Mouse (Mus musculus): ENCODE measurements around the gene Fbxw11.
"Not testable (repeated sequence)": the region's sequence is repeated elsewhere in the genome, so short reads cannot be mapped to it uniquely, and the experiment has no call there.

The Fbxw11 gene

DNA sequence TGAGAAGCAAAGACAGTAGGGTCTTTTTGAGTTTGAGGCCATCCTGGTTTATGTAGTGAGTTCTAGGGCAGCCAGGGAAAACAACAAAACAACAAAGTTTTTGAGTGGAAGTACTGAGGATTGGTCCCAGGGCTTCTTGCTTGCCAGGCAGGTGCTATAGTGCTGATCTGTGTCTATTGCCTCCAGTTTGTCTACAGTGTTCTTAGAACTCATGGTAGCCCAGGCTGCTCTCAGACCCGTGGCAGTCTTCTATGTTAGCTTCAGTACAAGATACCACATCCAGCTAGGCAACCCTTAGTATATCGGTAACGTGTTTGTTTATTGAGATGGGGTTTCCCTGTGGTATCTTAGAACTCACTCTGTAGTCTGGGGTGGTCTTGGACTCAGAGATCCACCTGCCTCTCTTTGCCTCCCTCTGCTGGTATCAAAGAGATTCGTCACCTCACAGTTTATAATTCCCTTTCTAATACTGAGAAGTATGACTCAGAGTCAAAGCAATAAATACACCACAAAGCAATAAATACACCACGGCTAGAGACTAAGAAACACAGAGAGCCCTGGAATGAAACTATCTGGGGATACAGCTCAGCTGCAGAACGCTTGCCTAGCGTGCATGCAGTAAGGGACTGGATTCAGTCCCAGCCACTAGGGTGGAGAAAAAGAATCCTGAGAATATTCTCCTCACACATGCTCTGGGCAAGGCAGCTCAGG is 51.1 kb downstream of the Fbxw11 start:
- in situ Hi-C loops (cut with MboI; ENCODE audit: low pct_unique_long_range_greater_than_20kb in 1 of 2, low sequenced_read_pairs in 2 of 2, unreplicated experiment in 1 of 2): no loop called here

DNA sequence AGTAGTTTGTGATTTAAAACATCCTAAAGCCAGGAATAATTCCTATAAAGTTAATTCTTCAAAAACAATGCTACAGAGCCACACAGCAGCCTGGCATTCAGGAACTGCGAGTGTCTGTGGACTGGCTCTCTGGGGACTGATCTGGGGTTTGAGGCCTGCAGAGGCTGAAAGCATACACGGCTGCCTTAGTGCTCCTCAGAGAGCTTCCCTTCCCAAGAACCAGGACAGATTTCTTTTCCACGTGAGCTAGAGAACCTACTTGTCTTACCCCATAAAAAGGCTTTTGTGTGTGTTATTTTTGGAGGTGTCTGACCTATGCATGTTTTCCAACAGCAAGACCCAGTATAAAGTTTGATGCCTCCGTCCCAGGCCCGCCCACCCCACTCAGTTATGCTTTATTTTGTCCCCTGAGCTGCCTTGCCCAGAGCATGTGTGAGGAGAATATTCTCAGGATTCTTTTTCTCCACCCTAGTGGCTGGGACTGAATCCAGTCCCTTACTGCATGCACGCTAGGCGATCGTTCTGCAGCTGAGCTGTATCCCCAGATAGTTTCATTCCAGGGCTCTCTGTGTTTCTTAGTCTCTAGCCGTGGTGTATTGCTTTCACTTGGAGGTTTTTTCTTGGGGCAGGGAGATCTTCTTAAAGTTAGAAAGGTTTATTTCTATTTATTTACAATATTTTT is 51.9 kb downstream of the Fbxw11 start:
- in situ Hi-C loops (cut with MboI; ENCODE audit: low pct_unique_long_range_greater_than_20kb in 1 of 2, low sequenced_read_pairs in 2 of 2, unreplicated experiment in 1 of 2): not testable (repeated sequence)

DNA sequence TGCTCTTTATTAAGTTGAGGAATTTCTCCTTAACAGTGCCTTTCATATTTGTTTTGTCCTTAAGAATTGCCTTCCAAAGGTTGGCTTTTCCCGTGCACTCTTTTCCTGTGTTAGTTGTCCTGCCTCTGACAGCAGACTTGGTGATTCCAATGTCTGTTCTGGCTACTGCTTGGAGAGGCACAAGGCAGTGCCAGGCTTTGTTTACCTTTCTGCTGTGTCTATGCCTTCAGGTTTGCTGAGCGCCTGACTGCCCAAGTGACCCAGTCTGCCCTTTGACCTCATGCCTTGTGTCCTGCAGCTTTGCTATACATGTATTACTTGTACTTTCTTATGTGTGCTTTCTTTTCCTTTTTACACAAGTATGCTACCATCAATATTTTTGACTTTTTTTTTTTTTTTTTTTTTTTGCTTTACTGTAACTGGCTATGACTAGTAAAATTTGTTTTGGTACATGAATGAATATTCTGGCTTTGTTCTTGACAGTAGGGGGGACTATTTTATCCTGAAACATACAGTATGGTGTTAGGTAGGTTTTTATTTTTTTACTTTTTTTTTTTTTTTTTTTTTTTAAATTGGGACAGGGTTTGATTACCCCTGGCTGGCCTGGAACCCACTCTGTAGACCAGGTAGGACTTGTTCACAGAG is 54.0 kb downstream of the Fbxw11 start:
- in situ Hi-C loops (cut with MboI; ENCODE audit: low pct_unique_long_range_greater_than_20kb in 1 of 2, low sequenced_read_pairs in 2 of 2, unreplicated experiment in 1 of 2): no loop called here

- in situ Hi-C loops (cut with MboI; ENCODE audit: low pct_unique_long_range_greater_than_20kb in 1 of 2, low sequenced_read_pairs in 2 of 2, unreplicated experiment in 1 of 2): no loop called here
Observed at GRCm38 (mm10) chr11:32697695-32698094, 55.2 kb downstream of the Fbxw11 start.

DNA sequence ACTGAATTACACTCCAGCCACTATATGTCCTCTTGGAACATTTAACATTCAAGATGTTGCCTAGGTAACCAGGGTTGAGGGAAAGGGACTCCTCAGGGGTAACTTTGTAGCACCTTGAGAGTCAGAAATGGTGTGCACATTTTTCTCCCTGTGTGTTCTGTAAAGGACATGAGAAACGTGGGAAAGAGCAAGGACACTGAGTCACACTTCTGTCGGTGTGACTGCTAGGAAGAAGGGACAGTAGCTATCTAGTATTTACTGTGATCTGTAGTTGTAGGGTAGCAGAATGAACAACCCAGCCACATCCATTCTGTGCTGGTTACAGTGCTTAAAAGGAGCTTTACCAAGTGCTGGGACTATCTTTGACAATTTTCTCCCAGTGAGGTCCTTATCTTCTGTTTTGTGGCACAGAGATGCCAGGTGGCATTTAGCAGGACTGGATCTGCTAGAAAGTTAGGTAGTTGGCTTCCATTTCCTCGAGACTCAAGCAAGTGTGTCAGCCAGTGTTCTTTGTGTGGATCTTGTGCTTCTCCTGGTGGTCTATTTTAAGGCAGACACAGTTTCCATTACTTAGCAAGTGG is 57.5 kb downstream of the Fbxw11 start:
- in situ Hi-C loops (cut with MboI; ENCODE audit: low pct_unique_long_range_greater_than_20kb in 1 of 2, low sequenced_read_pairs in 2 of 2, unreplicated experiment in 1 of 2): no loop called here

- in situ Hi-C loops (cut with MboI; ENCODE audit: low pct_unique_long_range_greater_than_20kb in 1 of 2, low sequenced_read_pairs in 2 of 2, unreplicated experiment in 1 of 2): no loop called here
Observed at GRCm38 (mm10) chr11:32701566-32701965, 59.0 kb downstream of the Fbxw11 start.

DNA sequence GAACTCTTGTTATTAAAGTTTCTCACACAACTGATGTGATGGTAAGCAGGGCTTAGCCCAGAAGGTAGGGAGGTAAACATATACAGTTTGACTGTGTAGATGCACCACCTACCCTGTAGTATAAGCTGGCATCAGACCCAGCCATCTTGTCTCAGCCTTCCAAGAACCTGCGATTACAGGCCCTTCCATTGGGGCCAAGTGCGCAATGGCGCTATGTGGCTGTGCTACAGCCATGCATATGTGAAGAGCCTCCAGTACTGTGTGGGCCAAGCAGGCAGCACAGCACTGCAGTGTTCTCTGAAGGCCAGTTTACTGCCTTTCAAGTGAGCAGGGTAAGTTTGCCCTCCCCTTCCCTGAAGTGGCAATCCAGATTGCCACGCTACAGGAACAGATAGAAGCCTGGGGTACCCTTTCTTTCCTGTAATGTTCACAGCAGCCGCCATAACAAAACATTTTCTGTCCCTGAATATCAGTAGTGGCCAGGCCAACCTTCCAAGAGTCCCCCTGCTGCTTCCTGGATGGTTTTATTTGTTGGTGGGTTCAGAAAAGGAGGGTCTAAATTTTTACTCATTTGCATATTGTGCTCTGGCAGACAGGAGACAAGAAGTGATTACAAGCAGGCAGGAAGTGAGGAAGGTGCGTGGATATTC is 61.8 kb downstream of the Fbxw11 start:
- in situ Hi-C loops (cut with MboI; ENCODE audit: low pct_unique_long_range_greater_than_20kb in 1 of 2, low sequenced_read_pairs in 2 of 2, unreplicated experiment in 1 of 2): no loop called here

DNA sequence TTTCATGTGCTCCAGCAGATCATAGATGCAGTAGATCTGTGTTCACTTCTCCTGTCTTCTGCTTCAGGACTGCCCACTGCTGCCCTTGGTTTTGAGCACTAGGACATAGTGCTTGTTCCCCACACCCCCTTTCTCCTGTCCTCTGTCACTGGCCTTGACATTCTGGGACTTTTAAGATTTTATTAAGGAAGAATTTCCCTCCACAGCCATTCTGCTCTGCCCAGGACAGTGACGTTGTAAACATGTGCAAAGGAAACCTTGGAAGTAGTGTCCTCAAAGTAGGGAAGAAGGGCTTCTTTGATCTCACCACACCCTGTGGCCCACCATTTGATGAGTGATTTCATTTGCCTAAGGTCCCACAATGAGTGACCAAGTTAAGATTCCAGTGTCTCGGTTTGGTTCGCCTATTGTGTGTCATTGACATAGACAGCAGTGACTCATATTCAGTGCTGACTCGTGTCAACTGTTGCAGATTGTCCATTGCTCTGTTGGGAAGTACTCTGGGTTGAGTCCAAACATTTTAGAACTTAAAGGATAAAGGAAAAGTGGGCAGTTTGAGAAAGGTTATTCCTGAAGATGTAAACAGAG is 64.0 kb downstream of the Fbxw11 start:
- in situ Hi-C loops (cut with MboI; ENCODE audit: low pct_unique_long_range_greater_than_20kb in 1 of 2, low sequenced_read_pairs in 2 of 2, unreplicated experiment in 1 of 2): loop anchor here (5.0 kb wide), 2 partner anchors 74 to 79 kb away; no protein-coding TSS in a partner anchor

DNA sequence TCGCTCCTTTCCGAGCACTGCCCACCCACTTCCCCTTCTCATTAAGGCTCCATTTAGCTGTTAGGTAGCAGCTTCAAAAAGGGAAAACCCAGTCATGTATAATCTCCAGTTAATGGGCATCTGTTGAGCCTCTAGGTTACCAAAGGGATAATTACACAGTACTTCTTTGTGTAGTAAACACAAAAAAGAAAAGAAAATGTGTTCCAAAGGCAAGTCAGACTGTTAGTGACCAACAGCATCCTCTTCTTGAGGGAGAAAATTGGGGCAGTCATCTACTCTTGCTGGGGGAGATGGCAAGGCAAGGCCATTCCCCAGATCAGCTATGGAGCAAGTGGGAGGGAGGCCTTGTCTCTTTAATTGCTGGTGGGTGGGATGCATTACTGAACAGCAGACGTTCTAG is 65.0 kb downstream of the Fbxw11 start:
- in situ Hi-C loops (cut with MboI; ENCODE audit: low pct_unique_long_range_greater_than_20kb in 1 of 2, low sequenced_read_pairs in 2 of 2, unreplicated experiment in 1 of 2): loop anchor here (5.0 kb wide), 2 partner anchors 75 to 80 kb away; no protein-coding TSS in a partner anchor

DNA sequence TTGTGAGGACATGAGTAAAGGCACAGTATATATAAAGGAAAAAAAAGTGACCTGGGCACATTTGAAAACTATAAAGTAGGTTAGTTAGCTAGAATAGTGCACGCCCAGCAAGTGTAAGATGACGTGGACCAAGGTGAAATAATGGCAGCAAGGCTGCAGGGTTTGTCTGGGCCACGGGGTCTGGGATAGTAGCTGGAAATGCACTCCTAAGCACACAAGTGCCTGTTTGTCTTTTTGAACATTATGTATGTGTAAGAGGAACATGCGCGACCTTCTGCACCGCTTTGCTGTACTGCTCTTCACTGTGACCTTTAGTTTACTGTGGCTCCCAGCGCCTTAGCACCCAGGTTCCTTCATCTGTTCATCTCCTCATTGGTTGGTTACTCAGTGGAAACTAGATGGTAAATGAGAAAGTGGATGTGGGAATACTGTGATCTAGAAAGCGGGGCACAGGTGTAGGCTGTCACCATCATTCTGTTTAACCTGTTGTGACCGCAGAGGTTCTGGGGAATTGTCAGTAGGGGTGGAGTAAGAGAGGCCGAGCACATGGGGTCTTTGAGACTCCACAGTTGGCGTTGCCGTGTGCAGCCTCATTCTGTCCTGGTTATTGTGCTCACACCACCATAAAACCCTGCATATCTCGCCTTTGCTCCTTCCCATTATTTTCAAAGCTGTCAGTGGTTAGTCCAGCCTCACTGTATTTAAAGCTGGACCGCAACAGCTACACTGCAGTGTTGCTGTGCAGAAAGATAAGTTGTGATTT is 66.4 kb downstream of the Fbxw11 start:
- in situ Hi-C loops (cut with MboI; ENCODE audit: low pct_unique_long_range_greater_than_20kb in 1 of 2, low sequenced_read_pairs in 2 of 2, unreplicated experiment in 1 of 2): loop anchor here (5.0 kb wide), 2 partner anchors 77 to 82 kb away; no protein-coding TSS in a partner anchor

DNA sequence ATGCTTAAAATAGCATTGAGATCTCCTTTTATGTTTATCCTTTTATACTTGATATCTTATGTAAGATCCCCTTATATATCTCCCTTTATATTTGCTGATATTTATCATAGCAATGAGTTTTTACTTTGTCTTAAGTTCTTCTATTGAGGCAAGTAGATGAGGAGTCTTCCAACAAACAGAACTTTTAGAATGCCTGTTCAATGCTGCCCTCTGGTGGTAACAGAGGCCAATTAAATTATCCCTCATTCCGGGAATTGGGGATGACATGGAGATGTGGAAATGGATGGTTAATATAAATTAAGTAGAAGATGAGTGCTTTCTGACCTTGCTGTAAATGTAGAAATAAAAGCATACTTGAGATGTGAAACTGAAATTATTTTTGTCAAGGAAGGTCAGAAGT is 67.0 kb downstream of the Fbxw11 start:
- in situ Hi-C loops (cut with MboI; ENCODE audit: low pct_unique_long_range_greater_than_20kb in 1 of 2, low sequenced_read_pairs in 2 of 2, unreplicated experiment in 1 of 2): loop anchor here (5.0 kb wide), 2 partner anchors 77 to 82 kb away; no protein-coding TSS in a partner anchor

- in situ Hi-C loops (cut with MboI; ENCODE audit: low pct_unique_long_range_greater_than_20kb in 1 of 2, low sequenced_read_pairs in 2 of 2, unreplicated experiment in 1 of 2): no loop called here
Observed at GRCm38 (mm10) chr11:32714230-32714629, 71.7 kb downstream of the Fbxw11 start.

DNA sequence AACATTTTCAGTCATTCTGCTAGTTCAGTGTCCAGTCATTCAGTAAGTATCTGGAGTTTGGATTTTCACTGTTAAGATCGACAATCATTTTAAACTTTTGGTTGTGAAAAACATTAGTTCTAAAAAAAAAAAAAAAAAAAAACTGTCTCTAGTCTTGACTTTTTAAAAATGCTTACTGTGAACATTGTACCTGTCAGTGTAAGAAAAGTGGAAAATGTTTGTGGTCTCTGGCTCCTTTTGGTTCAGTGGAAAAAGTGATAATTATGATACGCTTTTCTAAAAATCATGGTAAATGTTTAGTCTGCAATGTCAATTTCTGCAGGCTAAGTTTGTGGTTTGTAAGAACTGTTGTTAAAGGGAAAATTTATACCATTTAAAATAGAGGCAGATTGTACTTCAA is 72.4 kb downstream of the Fbxw11 start:
- in situ Hi-C loops (cut with MboI; ENCODE audit: low pct_unique_long_range_greater_than_20kb in 1 of 2, low sequenced_read_pairs in 2 of 2, unreplicated experiment in 1 of 2): no loop called here

DNA sequence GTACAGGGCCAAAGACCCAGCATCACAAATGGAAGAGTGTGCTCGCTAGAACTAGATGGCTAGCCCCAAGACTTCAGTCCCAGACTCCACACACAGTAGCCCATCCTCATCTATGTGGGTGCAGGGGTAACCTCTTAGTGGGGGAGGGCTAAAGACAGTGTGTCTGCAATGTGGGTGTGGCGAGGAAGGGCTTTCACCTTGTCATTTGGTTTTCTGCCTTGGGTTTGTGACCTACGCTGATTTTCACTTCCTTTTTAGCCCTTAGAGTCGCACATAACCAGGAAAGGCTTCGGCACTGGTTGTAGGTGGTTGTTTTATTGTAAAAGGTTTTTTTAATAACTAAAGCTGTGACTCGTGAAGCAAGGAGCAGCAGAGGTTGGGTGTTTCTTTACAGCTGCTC is 73.0 kb downstream of the Fbxw11 start:
- in situ Hi-C loops (cut with MboI; ENCODE audit: low pct_unique_long_range_greater_than_20kb in 1 of 2, low sequenced_read_pairs in 2 of 2, unreplicated experiment in 1 of 2): no loop called here

DNA sequence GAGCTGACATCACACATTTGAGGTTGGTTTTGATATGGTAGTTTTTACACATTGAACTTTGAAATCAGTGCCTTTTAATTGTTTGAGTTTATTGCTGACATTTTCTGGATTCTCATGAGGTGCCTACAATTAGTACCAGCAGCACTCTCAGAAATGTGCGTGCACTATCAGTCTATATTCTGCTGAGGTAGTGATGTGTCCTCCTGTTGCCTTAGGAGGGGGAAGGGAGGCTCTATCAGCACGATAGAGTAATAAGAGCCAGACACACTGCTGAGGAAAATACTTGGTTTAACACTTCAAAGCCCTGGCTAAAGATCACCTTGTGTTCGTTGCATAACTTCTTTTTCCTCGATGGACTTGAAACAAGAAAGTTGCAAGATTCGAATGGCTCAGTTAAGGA is 73.4 kb downstream of the Fbxw11 start:
- in situ Hi-C loops (cut with MboI; ENCODE audit: low pct_unique_long_range_greater_than_20kb in 1 of 2, low sequenced_read_pairs in 2 of 2, unreplicated experiment in 1 of 2): no loop called here

- in situ Hi-C loops (cut with MboI; ENCODE audit: low pct_unique_long_range_greater_than_20kb in 1 of 2, low sequenced_read_pairs in 2 of 2, unreplicated experiment in 1 of 2): no loop called here
Observed at GRCm38 (mm10) chr11:32716876-32717275, 74.4 kb downstream of the Fbxw11 start.

DNA sequence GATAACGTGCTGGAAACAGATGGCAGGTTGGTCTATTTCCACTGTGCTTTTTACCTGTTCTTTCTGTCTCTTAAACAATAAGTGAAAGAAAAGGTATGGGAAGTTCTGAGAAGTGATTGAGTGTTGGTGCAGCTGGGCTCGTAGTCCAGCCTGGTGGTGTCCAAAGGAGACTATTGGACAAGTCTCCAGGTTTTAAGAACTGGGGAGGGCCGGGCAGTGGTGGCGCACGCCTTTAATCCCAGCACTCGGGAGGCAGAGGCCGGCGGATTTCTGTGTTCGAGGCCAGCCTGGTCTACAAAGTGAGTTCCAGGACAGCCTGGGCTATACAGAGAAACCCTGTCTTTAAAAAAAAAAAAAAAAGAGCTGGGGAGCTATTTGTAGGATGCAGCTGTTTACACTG is 75.2 kb downstream of the Fbxw11 start:
- in situ Hi-C loops (cut with MboI; ENCODE audit: low pct_unique_long_range_greater_than_20kb in 1 of 2, low sequenced_read_pairs in 2 of 2, unreplicated experiment in 1 of 2): not testable (repeated sequence)

GRCm38 (mm10) chr11:32718371-32718770 is 75.8 kb downstream of the Fbxw11 start:
- in situ Hi-C loops (cut with MboI; ENCODE audit: low pct_unique_long_range_greater_than_20kb in 1 of 2, low sequenced_read_pairs in 2 of 2, unreplicated experiment in 1 of 2): no loop called here

Measured in mouse embryonic stem cell (cell line).